Mouse (Mus musculus): ENCODE data around the gene Cinp. TPM values are rescaled to one million over a fixed set of nuclear protein-coding genes. Genes with fewer than 3 reads are reported as not detected.

Gene Cinp
- total RNA-seq (2021): 10 to 100 TPM; 22.3 to 24.6 TPM
- long read RNA-seq, experiment 1, transcript Cinp-201 (5 exons, 2,029 nt): major isoform, 20 of 32 reads
- long read RNA-seq, experiment 1, partial matches to known transcripts: 0 of 32 reads
- long read RNA-seq, experiment 1, other reads (novel, unspliced or antisense): 10 of 32 reads
- long read RNA-seq, experiment 2, transcript Cinp-201 (5 exons, 2,029 nt): major isoform, 33 of 48 reads
- long read RNA-seq, experiment 2, partial matches to known transcripts: 0 of 48 reads
- long read RNA-seq, experiment 2, other reads (novel, unspliced or antisense): 10 of 48 reads

DNA sequence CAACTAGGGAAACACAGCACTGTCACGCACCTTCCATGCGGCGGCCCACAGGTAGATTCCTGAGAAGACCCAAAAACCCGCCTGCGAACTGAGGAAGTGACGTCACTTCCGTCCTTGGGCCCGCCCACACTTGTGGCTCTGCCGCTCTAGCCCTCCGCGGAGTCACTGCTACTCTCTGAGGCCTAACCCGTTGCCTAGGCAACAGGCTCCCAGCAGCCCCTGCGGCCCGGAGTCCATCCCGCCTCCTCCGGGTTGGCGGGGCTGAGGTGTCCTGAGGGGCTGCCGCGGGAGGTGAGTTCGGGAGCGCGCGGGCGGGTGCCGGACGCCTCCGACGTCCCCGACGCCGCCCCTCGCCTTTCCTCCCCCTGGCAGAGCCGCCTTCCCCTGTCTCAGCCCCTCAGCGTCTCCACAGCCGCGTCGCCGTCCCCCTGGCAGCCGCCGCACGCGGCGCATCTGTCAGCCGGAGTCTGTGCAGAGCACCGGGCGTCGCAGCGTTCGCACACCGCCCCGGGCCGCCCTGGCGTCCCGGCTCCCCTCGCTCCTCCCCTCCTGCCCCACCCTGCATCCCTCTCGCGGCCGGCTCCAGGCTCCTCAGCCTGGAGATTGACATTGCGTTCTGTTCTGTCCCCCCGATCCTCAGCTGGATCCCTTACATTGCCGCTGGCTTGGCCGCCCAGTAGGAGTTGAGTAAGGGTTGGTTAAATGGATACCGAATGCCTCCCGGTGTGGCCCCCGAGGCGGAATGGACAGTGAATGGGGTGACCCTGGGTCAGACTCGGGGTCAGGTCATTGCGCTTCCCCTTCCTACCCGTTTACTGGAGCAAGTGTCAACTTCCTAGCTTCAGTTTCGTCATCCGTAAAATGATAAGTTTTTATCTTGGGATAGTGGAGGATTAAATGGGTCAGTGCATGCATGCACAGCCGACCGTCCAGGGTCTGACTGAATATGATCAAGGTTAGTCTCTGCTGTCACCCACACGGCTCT is at the start of gene Cinp, which contains the start of gene Tecpr2:
Gene Cinp (minus strand): TSS at position 110 of the 985 bp plus-strand sequence.
Gene Tecpr2 (plus strand): TSS at position 229 of the 985 bp plus-strand sequence.
- intact Hi-C loops (cut with DNase I): loop anchor here (5.0 kb wide), 1 partner anchor 103 kb away; no protein-coding TSS in a partner anchor
- peak; percentile 87 to 92 for DNase-seq

DNA sequence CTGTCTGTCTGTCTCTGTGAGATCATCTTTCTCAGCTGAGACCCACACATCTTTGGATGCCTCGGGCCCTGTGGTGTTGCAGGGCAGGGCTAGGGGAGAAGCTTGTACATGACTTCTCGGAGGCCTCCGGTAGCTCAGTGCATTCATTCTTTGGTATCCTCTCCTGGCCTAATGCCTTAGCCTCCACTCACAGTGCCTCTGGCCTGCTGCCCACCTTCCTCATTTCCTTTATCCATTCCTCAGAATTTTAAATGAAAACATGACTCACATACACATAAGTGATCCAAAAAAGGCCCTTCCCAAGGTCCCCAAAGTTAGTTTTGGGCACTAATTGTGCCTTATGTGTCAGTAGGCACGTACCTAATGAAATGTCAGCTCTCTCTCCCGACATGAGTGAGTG is 48.6 kb upstream of the Cinp start:
- DNase-seq: no peak
- intact Hi-C loops (cut with DNase I): no loop called here

GRCm38 (mm10) chr12:110935983-110936620 is 47.2 kb upstream of the Cinp start:
- intact Hi-C loops (cut with DNase I): loop anchor here (1.0 kb wide), 1 partner anchor 56 kb away; no protein-coding TSS in a partner anchor
- peak; percentile 65 to 74 for DNase-seq

DNA sequence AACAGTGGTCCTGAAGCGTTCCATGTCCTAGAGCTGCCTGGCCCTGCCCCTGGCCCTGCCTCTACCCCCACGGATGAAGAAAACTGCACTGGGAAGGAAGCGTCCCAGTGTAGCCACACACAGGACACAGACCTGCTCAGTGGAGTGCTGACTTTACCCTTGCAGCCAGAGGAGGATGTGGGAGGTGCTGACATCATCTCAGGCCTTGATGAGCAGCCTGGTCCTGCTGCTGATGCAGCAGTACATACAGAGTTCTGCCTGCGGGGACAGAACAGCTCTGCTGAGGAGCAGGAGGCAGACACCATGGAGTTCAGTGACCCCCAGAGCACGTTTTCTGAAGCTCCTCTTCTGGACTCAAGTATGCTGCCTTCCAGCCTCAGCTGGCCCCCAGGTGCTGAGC is 43.9 kb upstream of the Cinp start:
- DNase-seq: no peak
- intact Hi-C loops (cut with DNase I): no loop called here

- intact Hi-C loops (cut with DNase I): no loop called here
- DNase-seq: no peak
Measured at GRCm38 (mm10) chr12:110921572-110921971, 32.6 kb upstream of the Cinp start.

DNA sequence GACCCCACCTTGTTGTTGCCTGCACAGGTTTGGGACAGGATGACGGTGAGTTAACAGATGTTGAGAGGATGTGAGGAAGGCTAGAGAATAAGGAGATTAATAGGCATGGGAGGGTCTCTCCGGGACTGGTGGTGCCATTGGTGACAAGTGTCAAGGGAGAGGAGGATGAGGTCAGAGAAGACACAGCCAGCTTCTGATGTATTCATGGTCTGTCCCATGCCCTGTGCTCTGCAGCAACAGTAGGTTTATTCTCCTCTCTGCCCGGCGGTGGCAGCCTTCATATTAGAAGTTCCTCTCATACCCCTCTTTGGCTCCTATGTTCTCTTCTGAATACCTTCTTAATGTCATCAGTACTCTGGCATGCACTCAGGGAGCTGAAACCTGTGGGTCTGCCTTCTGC is 31.3 kb upstream of the Cinp start:
- no peak for DNase-seq
- intact Hi-C loops (cut with DNase I): no loop called here

DNA sequence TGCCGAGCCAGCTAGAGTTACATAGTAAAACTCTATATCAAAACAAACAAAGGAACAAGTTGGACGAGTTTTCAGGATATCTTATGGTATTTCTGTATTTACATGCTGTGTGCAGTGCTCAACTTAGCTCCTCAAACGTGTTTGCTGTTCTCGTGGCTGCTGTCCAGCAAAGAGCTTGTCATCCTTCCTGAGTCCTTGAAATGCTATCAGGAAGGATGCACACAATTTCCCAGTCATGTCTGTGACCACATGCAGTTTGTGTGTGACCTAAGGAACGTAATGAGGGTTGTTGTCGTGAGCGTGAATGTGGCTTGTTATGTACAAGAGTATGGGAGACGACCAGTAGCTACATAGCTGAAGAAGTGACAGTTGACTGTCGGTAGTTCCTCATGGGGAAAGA is 26.8 kb upstream of the Cinp start:
- intact Hi-C loops (cut with DNase I): no loop called here
- DNase-seq: no peak

- DNase-seq: no peak
- intact Hi-C loops (cut with DNase I): no loop called here
Measured at GRCm38 (mm10) chr12:110909962-110910361, 21.0 kb upstream of the Cinp start.

DNA sequence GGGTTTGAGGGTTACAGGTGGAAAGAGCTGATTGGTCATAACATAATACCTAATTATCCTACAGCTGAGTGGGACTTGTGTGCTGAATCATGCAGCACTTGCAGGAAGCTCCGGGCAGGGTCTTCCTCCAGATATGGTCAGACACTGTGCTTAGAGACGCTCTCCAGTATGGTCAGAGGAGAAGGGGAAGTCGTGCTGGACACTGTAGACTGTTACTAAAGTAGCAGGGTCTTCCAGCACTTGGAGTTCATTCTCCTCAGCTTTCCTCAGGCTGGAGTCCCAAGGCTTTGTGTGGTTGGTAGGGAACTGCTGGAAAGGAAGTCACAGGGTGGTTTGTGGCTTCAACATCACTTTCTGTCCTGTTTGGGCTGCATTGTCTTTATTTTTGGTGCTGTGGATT is 18.9 kb upstream of the Cinp start:
- intact Hi-C loops (cut with DNase I): no loop called here

DNA sequence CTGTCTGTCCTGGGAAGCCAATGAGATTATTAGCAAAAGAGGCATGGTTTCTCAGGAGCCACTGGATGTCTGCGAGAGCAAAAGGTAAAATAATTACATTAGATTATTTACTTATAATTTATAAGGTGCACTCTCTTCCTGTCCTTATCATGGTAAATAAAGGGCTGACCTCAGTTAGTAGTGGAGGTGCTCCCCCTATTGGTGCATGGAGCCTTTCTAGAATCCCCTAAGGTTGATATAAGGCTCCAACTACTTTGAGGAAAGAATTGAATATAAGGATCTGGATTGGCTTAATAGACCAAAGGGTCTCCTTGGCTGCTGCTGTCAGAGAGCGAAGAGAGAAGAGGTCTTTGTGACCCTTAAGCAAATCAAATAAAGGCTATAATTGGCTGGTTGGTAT is 14.6 kb upstream of the Cinp start:
- DNase-seq: no peak
- intact Hi-C loops (cut with DNase I): no loop called here

More for the DNA sequence above, 18.9 kb upstream of the Cinp start:
- no peak for DNase-seq

DNA sequence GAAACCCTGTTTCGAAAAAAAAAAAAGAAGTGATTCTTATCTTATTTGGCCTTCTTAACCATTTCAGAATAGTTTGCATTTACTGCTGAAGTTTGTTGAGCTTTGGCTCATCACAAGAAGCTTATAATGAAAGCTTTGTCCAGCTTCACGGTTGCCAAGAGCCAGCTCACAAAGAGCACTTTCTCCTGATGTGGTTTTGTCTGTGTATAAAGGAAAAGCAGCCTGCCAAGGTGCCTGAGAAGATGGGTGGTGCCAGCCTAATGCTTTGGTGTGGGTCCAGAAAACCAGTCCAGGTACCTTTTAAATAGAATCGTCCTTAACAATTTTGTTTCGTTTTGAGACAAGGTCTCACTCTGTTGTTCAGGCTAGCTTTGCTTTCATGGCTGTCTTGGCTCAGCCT is 13.2 kb upstream of the Cinp start:
- intact Hi-C loops (cut with DNase I): no loop called here
- DNase-seq: no peak

- no peak for DNase-seq
- intact Hi-C loops (cut with DNase I): no loop called here
Measured at GRCm38 (mm10) chr12:110891887-110892286, 2.9 kb upstream of the Cinp start.

GRCm38 (mm10) chr12:110888606-110889005 is 339 bp downstream of the Cinp start:
- no peak for DNase-seq
- intact Hi-C loops (cut with DNase I): loop anchor here (5.0 kb wide), 1 partner anchor 104 kb away; no protein-coding TSS in a partner anchor

GRCm38 (mm10) chr12:110888106-110888505 is 839 bp downstream of the Cinp start:
- intact Hi-C loops (cut with DNase I): loop anchor here (5.0 kb wide), 1 partner anchor 104 kb away; no protein-coding TSS in a partner anchor
- no peak for DNase-seq

DNA sequence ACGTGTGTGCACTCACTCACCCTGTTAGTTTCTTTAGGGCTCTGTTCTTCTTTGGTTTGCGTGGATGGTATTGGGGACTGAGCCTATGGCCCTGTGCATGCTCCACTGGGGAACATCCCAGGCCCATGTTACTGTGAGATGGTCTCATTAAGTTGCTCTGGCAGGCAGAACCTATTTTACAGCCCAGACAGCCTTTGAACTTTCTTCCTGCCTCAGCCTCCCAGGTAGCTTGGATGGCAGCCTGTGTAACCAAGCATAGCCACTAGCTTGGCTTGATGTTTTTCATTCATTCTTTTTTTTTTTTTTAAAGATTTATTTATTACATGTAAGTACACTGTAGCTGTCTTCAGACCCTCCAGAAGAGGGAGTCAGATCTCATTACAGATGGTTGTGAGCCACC is 3.7 kb downstream of the Cinp start:
- no peak for DNase-seq
- intact Hi-C loops (cut with DNase I): loop anchor here (5.0 kb wide), 1 partner anchor 107 kb away; no protein-coding TSS in a partner anchor

- intact Hi-C loops (cut with DNase I): no loop called here
- DNase-seq: no peak
Measured at GRCm38 (mm10) chr12:110882291-110882690, 6.7 kb downstream of the Cinp start.

DNA sequence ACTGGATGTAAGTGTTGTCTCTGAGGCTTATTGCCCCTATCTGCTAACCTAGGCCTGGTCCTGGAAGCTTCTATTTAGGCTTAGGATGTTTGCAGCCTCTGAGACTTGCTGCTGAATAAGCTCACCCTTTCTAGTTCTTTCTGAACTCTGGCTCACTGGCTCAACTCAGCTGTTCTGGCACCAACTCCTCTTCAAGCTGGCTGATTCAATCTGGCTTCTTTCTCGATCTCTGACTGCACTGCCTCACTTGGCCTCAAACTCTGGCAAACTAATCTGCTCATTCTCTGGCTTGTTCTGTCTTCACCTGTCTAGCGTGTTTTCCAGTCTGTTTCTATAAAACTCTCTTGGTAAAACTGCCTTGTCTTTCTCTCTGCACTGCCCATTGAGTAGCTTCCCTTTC is 13.6 kb downstream of the Cinp start:
- DNase-seq: no peak
- intact Hi-C loops (cut with DNase I): no loop called here

DNA sequence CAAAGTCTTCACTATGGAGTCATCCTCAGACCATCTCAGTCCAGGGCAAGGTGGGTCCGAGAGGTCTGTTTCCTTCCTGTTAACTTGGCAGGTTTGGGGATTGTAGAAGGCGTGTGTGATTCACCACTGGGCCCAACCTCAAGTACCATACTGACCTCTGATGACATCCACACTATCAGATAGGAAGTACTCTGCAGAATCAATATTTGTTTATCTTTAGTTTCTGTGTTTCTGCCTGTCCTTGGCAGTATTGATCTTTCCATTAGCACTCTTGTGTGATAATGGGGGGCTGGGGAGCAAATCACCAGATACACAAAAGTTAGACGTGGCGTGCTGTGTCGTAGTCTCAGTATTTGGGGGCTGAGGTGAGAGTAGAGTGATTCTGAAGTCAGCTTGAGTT is 17.7 kb downstream of the Cinp start:
- intact Hi-C loops (cut with DNase I): no loop called here

GRCm38 (mm10) chr12:110870107-110870506 is 18.8 kb downstream of the Cinp start:
- intact Hi-C loops (cut with DNase I): no loop called here
- DNase-seq: no peak

More for the DNA sequence above, 17.7 kb downstream of the Cinp start:
- no peak for DNase-seq

DNA sequence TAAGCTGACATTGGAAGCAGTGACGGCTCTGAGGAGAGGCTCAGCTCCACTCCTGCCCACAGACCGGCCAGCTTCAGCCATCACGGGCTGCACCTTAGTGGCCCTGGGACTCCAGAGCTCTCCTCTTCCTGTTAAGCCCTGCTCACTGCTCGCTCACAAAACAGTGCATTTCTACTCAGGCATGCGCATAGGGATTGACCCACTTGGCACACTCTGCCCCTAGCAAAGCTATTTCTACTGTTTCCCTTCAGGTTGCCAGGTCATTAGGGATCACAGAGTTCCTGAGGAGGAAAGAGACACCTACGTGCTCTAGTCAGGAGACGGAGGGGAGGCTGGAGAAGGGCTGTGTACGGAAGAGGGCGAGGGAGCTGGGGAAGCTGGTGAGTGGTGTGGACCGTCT is 23.0 kb downstream of the Cinp start:
- DNase-seq: no peak
- intact Hi-C loops (cut with DNase I): no loop called here

GRCm38 (mm10) chr12:110865571-110865970 is 23.4 kb downstream of the Cinp start:
- intact Hi-C loops (cut with DNase I): no loop called here
- DNase-seq: no peak

All from gastrocnemius, postnatal 36 days (tissue).